Mouse (Mus musculus) adrenal gland, adult (tissue): ENCODE measurements around the gene Chchd5.

Experiments
- DNase-seq, 2 experiments: peaks; one replicate each; pipeline ENCODE4 v3.0.0; 2022 to 2023; ENCODE audit warnings: low spot score in 1 of 2; ENCODE audit not compliant: inconsistent age in 2 of 2

The Chchd5 gene

GRCm38 (mm10) chr2:129129412-129129929 lies at the start of gene Chchd5:
Gene Chchd5, plus strand, starts transcription at chr2:129129700.
- DNase-seq: peak; percentile 96 to 97

GRCm38 (mm10) chr2:129081097-129081496 lies 48.4 kb upstream of the Chchd5 start:
- no peak for DNase-seq

- DNase-seq: no peak
Measured at GRCm38 (mm10) chr2:129083514-129083913, 46.0 kb upstream of the Chchd5 start.

GRCm38 (mm10) chr2:129084959-129085358 lies 44.5 kb upstream of the Chchd5 start:
- peak; percentile 21 to 62 for DNase-seq

GRCm38 (mm10) chr2:129087520-129087919 lies 42.0 kb upstream of the Chchd5 start:
- DNase-seq: no peak

- DNase-seq: no peak
Measured at GRCm38 (mm10) chr2:129090370-129090769, 39.1 kb upstream of the Chchd5 start.

- no peak for DNase-seq
Measured at GRCm38 (mm10) chr2:129092810-129093209, 36.7 kb upstream of the Chchd5 start.

- DNase-seq: no peak
Measured at GRCm38 (mm10) chr2:129093926-129094724, 35.4 kb upstream of the Chchd5 start.

- DNase-seq: peak; percentile 93 to 98
Measured at GRCm38 (mm10) chr2:129100784-129101310, 28.7 kb upstream of the Chchd5 start, which contains the start of gene Polr1b. Gene Polr1b, plus strand, starts transcription at chr2:129100995.

- DNase-seq: no peak
Measured at GRCm38 (mm10) chr2:129112924-129113323, 16.6 kb upstream of the Chchd5 start.

GRCm38 (mm10) chr2:129115706-129116367 lies 13.7 kb upstream of the Chchd5 start:
- no peak for DNase-seq

- DNase-seq: no peak
Measured at GRCm38 (mm10) chr2:129116368-129116739, 13.1 kb upstream of the Chchd5 start.

GRCm38 (mm10) chr2:129118061-129118460 lies 11.4 kb upstream of the Chchd5 start:
- DNase-seq: no peak

- DNase-seq: no peak
Measured at GRCm38 (mm10) chr2:129121986-129122385, 7.5 kb upstream of the Chchd5 start.

- DNase-seq: peak in 1 of 2 experiments; percentile 48
Measured at GRCm38 (mm10) chr2:129129987-129130545, 566 bp downstream of the Chchd5 start.

- DNase-seq: no peak
Measured at GRCm38 (mm10) chr2:129130776-129131175, 1.3 kb downstream of the Chchd5 start.

- peak in 1 of 2 experiments; percentile 50 for DNase-seq
Measured at GRCm38 (mm10) chr2:129132231-129132630, 2.7 kb downstream of the Chchd5 start.

- peak; percentile 79 to 93 for DNase-seq
Measured at GRCm38 (mm10) chr2:129133006-129133805, 3.7 kb downstream of the Chchd5 start.

- no peak for DNase-seq
Measured at GRCm38 (mm10) chr2:129139906-129140305, 10.4 kb downstream of the Chchd5 start.

- no peak for DNase-seq
Measured at GRCm38 (mm10) chr2:129148836-129149235, 19.3 kb downstream of the Chchd5 start.

- DNase-seq: peak; percentile 44 to 77
Measured at GRCm38 (mm10) chr2:129150386-129150785, 20.9 kb downstream of the Chchd5 start.
